Mouse (Mus musculus) C2C12 (cell line): ENCODE measurements at regions not wholly inside any gene's neighbourhood (a gene's known extent, or its start where the extent isn't known, plus 50 kb on each side); places are given as distances from the start of the nearest gene placed in this dataset.

Experiments used
- CTCF ChIP-seq: IDR thresholded peaks from one replicate; pipeline ENCODE4 v1.5.1; 2011; ENCODE audit not compliant: control insufficient read depth, insufficient read depth, insufficient read length
- MAX ChIP-seq: IDR thresholded peaks from one replicate; pipeline ENCODE4 v1.6.1; 2011; ENCODE audit warnings: mild to moderate bottlenecking, control low read depth
- MYOD1 ChIP-seq: IDR thresholded peaks from one replicate; pipeline ENCODE4 v1.6.1; 2011; ENCODE audit warnings: low read depth; ENCODE audit not compliant: control insufficient read depth, insufficient read length
- MYOG ChIP-seq: IDR thresholded peaks from one replicate; pipeline ENCODE4 v1.6.1; 2011; ENCODE audit not compliant: control insufficient read depth, insufficient read length; ENCODE audit errors: extremely low read depth
- USF1 ChIP-seq: IDR thresholded peaks from one replicate; pipeline ENCODE4 v1.6.1; 2011; ENCODE audit warnings: low read depth, mild to moderate bottlenecking, control low read depth, moderate library complexity

DNA sequence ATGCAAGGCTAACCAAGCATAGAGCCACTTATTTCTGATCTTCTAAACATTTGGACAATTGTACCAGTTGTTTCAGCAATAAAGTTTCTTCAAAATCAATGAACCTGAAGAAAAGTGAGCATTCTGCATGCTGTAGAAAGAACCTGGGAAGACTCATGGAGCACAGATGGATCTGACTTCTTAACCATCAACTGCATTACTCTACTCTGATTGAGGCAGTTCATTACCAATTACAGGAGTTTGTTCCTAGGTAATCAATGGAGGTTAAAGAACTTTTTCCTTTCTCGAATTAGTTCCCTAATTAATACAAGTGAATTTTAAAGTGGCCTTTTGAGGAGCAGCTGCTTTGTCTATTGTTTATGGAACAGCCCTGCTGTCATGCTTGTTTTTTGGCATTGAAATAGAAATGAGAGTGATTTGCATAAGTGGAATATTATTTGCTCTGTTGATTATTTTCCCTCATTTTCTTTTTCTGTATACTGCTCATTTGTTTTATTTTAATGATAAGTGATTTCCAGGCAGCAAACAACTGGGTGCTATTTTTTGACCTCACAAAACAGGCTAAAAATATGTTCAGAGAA is 1586.4 kb upstream of the Flrt2 start:
- no peak for TF ChIP-seq CTCF
- TF ChIP-seq MAX = no peak
- no peak for TF ChIP-seq MYOD1
- no peak for TF ChIP-seq USF1
- no peak for TF ChIP-seq MYOG
